Comparison of ENCODE assay signal across 8 mouse cellular contexts in genomic region chr6:95098366-95099109, GRCm38 (mm10). TPM values are rescaled to one million over a fixed set of nuclear protein-coding genes. Genes with fewer than 3 reads are reported as not detected.
A peak's percentile ranks its signal among the peaks of the same experiment; 100 is the strongest.
DNase-seq lines count a peak whose midpoint lies in the region; ATAC-seq lines count a peak whose summit lies in the region.

No protein-coding gene starts in this region.

- peak; percentile 70 for DNase-seq in Muller cell, postnatal 12 days (ENCODE audit: inconsistent ontology term)
- DNase-seq in c-Kit-positive CD71-positive TER-119-positive erythroid progenitor cells, embryonic 14.5 days (ENCODE audit: low spot score), result peak; percentile 48
- DNase-seq in forebrain, embryonic 14.5 days (ENCODE audit: low spot score), result peak; percentile 89
- peak; percentile 48 for DNase-seq in left cerebral cortex, adult 11 months (ENCODE audit: low spot score)
- peak; percentile 86 for DNase-seq in right cerebral cortex, postnatal 25 days
- DNase-seq in urinary bladder, postnatal 14 days (ENCODE audit: low spot score), result peak; percentile 88

- no peak overlapping the region for H3K4me3 ChIP-seq in forebrain, embryonic 14.5 days (ENCODE audit: low read depth, low read length)
- H3K4me3 ChIP-seq in hindbrain, embryonic 16.5 days (ENCODE audit: low read length), result no peak overlapping the region
- peak overlapping the region; percentile 38 for H3K4me3 ChIP-seq in megakaryocyte, embryonic 14.5 days (replicated peaks)

- H3K4me1 ChIP-seq in forebrain, embryonic 14.5 days (ENCODE audit: control insufficient read depth, insufficient read depth, low read length), result no peaks in the 10 kb centered on the region
- H3K4me1 ChIP-seq in hindbrain, embryonic 16.5 days (ENCODE audit: control insufficient read depth, insufficient read depth, low read depth, low read length), result peaks cover 3% of the 10 kb centered on the region; the same call in 1 of the 2 replicates
- peaks cover 6% of the 10 kb centered on the region for H3K4me1 ChIP-seq in megakaryocyte, embryonic 14.5 days

- no peaks in the 10 kb centered on the region for H3K36me3 ChIP-seq in forebrain, embryonic 14.5 days (ENCODE audit: control insufficient read depth, insufficient read depth, low read length)
- H3K36me3 ChIP-seq in hindbrain, embryonic 16.5 days (ENCODE audit: control insufficient read depth, insufficient read depth, low read length), result no peaks in the 10 kb centered on the region
- no peaks in the 10 kb centered on the region for H3K36me3 ChIP-seq in megakaryocyte, embryonic 14.5 days (replicated peaks; ENCODE audit: low read length)

- ATAC-seq in forebrain, embryonic 14.5 days, result peak; percentile 77
- ATAC-seq in hindbrain, embryonic 16.5 days, result peak; percentile 78; the same call in 1 of the 2 replicates

- 26% methylated on average over 21 of the region's 21 CpGs for WGBS in forebrain, embryonic 14.5 days
- 26% methylated on average over 21 of the region's 21 CpGs for WGBS in hindbrain, embryonic 16.5 days

- no peak overlapping the region for H3K27ac ChIP-seq in forebrain, embryonic 14.5 days (ENCODE audit: low read depth, low read length)
- H3K27ac ChIP-seq in hindbrain, embryonic 16.5 days (ENCODE audit: low read depth, low read length), result no peak overlapping the region

- no peaks in the 10 kb centered on the region; the same call in 1 of the 2 replicates for H3K27me3 ChIP-seq in forebrain, embryonic 14.5 days (replicated peaks; ENCODE audit: control insufficient read depth, insufficient read depth, low read length)
- no peaks in the 10 kb centered on the region for H3K27me3 ChIP-seq in hindbrain, embryonic 16.5 days (replicated peaks; ENCODE audit: control insufficient read depth, insufficient read depth, low read length)
- peaks cover 9% of the 10 kb centered on the region for H3K27me3 ChIP-seq in megakaryocyte, embryonic 14.5 days (replicated peaks)

- no peak overlapping the region for H3K4me2 ChIP-seq in forebrain, embryonic 14.5 days (ENCODE audit: low read length)
- H3K4me2 ChIP-seq in hindbrain, embryonic 16.5 days (ENCODE audit: low read length), result no peak overlapping the region

- no peaks in the 10 kb centered on the region for H3K9me3 ChIP-seq in forebrain, embryonic 14.5 days (replicated peaks; ENCODE audit: control insufficient read depth, low read length)
- H3K9me3 ChIP-seq in hindbrain, embryonic 16.5 days (ENCODE audit: control insufficient read depth, low read length), result no peaks in the 10 kb centered on the region
- no peaks in the 10 kb centered on the region for H3K9me3 ChIP-seq in megakaryocyte, embryonic 14.5 days

- H3K9ac ChIP-seq in forebrain, embryonic 14.5 days (ENCODE audit: low read length), result no peak overlapping the region
- H3K9ac ChIP-seq in hindbrain, embryonic 16.5 days (ENCODE audit: low read depth, low read length), result no peak overlapping the region; the same call in 1 of the 2 replicates

RNA-seq across cellular contexts. Expression of gene Kbtbd8, which starts 18.5 kb away (rescaled TPM):
- 6.1 and 8.7 TPM in 2 replicates for polyA plus RNA-seq in forebrain, embryonic 14.5 days (2014; fragmentation: Nextera tagmentation; extraction: Ambion mirVana)
- polyA plus RNA-seq in hindbrain, embryonic 16.5 days (2015; fragmentation: Nextera tagmentation; extraction: Ambion mirVana), result 3.5 and 4.5 TPM in 2 replicates
- not detected in 2 replicates for polyA plus RNA-seq in megakaryocyte, embryonic 14.5 days (2012; ENCODE audit: insufficient read depth, low replicate concordance)
